Mouse (Mus musculus): ENCODE measurements around the gene Celsr1.
A peak's percentile ranks its signal among the peaks of the same experiment; 100 is the strongest.

Gene Celsr1

DNA sequence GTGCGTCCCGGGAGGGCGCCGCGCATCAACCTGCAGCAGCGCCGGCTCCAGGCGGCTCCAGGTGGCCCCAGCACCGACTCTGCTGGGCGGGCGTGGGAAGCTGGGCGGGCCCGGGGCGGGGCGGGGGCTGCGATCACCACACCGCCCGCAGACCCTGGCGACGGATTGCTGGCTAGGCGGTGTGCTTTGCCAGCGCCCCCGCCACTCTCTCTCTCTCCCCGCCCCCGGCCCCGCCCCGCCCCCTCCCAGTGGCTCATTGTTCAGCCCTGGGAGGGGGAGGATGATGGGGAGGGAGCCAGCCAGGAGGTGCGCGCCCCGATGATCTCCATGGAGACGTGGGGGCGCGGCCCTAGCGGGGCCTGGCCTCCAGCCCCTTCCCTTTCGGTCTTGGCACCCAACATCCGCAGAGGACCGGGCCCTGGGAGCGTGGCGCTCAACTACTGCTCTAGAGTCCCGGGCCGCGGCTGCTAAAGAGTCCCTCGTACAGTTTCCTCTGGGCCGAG, 495 bp upstream of the Celsr1 start:
- peak; percentile 72 for DNase-seq

DNA sequence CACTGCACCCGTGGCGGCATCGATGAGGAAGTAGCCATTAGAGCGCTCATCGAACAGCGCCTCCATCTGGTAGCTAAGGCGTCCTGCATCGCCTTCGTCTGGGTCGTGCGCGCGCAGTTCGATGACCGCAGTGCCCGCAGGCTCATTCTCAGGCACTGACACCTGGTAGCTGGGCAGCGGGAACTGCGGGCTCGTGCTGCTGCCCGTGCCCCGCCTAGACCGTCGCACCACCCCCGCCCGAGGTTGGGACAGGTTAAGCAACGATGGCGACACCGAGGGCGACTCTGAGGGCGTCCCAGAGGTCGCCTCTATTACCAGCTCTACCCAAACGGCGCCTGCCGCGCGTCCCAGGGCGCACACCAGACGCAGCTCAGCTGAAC, 776 bp downstream of the Celsr1 start:
- peak; percentile 56 for DNase-seq

DNA sequence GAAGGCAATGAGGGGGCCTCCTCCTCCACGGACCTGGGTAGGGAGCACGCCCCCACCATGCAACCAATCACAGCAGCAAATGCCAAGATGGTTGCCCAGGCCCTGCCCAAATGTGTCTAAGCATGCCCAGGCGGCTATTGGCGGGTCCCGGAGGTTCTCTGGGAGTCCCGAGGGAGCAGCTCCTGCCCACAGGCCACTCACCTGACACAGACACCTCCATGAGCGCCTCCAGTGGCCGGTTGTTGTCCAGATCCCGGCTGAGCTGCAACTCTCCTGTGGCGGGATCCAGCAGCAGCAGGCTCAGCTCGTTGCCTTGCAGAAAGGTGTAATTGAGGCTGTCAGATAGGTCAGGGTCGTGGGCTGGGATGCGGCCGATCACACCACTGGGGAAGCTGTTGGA, 3.6 kb downstream of the Celsr1 start:
- no peak for DNase-seq

DNA sequence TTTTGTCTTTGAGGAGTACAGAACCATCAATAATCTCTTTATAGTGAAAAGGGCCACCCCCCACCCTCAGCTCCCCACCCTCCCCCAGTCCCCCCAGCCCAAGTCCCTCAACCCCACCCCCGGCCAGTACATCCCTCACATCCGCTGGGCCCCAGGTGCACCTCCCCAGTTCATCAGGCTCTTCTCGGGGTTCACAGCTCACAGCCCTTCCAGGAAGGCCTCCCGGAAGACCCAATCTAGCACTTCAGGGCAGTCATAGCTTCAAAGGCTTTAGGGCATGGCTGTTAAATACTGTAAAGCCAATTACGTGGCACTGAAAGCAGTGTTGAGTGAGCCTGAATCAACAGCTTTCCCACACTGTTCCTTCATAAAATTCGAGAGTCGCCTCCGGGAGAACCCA, 5.7 kb downstream of the Celsr1 start:
- no peak for DNase-seq

DNA sequence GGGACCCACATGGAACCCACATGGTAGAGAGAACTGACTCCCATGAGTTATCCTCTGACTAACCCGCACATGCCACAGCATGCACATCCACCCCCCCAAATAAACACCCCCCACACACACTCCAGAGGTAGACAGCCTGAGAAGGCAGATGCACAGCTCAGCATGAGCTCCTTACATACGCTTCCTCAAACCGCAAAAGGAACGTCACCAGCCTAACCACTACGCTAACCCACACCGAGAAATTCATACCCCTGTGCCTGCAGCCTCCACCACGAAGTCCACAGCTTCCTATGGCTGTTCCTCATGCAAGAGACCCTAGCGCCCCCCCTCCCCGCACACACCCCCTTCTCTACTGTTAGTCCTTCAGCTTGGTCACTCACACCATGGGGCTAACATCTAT, 11.6 kb downstream of the Celsr1 start:
- no peak for DNase-seq

DNA sequence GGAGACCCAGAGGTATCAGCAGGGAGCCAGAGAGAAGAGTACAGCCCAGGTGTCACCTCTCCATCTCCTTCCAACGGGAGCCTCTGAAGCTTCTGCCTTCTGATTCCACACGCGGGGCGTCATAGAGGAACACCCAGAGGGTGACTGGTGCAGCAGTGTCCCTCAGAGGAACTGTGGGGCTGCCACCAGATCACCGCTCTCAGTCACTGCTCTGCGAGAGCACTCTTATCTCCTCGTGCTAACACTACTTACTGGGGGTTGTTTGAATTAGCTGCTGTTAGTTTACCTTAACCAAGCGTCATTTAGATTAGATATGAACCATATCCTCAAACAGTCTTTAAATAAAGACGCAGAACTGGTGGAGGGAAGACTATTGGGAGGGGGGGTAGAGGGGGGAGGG, 12.3 kb downstream of the Celsr1 start:
- no peak for DNase-seq

DNA sequence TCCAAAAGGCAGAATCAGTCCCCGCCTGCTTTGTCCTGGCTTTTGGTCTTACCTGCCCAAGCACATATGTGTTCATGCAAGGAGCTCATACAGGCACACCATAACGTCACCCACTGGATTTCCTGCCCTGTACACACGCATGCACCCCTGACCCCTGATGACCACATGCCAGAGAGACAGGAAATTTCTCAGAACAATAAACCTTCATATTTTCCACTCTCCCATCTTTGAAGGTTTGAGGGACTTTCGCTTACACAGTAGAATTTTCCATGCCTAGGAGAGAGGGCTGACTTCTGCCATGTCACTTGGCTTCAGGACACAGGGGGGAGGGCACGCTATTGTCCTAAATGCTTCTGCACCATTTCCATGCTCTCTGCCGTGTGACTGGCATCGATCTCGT, 13.6 kb downstream of the Celsr1 start:
- no peak for DNase-seq

DNA sequence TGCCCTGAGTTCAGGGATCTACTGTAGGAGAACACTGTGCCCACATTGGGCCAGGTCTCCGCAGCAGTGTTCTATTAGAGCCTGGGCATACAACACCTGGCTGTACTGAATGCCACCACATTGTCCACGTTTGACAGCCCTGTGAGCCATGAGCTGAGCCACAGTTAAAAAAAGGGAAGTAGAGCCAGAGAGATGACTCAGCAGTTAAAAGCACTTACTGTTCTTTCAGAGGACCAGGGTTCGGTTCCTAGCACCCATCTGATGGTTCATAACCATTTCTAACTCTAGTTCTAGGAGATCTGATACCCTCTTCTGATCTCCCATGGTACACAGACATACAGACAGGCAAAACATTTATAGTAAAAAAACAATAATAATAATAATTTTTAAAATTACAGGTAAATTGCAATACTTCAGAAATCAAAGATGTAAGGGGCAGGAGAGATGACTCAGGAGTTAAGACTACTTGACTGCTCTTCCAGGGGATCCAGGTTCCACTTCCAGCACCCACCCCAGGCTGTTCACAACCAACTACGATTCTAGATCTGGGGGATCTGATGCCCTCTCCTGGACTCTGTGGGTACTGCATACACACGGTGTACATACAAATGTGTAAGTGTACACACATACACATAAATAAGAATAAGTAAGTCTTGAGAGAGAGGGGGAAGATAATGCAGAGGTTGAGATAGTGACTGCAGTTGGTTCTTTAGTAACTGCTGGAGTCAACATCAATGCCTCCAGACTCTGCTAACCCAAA, 14.6 kb downstream of the Celsr1 start:
- no peak for DNase-seq

DNA sequence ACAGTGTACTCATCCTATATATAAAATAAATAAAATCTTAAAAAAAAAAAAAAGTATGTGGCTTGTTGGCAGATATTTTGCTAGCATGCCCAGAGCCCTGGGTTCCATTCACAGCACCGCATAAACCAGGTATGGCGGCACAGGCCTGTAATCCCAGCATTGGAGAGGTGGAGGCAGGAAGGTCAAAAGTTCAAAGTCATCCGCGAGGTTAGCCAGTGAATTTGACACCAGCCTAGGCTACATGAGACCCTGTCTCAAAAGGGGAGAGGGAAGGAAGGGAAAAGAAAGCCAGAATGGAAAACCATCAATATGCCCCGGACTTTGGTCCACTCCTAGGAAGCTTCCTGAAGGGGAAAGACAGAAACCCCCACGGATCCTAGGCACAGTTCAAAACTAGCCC, 16.2 kb downstream of the Celsr1 start:
- DNase-seq: no peak

DNA sequence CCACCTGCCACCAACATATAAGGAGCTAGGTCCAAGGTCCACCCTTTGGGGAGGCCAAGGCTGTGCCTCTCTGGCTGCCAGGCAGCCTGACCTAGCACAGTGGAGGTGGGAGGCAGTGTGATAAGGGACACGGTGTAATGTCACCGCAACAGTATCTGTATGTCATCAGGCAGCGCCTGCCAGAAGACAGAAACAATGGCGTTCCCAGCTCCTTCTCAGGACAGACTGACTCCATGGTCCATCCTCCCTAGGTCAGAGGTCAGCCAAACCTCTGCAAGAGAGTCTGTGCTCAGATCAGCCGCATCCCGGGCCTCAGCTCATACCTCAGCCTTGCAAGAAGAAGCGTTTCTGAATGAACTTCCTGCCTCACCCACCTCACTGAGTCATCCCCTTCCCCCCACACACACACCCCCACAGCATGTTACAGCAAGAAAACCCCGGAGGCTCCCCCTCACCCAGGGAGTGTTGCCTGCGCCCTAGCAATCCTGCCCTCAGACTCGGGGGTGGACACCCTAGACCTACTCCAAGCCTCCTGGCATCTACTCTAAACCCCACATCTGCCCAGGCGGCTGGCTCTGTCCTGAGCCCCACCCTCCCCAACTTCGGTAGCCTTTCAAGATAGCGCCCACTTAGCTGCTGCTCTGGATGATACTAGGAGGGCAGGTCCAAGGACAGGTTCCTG, 17.6 kb downstream of the Celsr1 start:
- no peak for DNase-seq

DNA sequence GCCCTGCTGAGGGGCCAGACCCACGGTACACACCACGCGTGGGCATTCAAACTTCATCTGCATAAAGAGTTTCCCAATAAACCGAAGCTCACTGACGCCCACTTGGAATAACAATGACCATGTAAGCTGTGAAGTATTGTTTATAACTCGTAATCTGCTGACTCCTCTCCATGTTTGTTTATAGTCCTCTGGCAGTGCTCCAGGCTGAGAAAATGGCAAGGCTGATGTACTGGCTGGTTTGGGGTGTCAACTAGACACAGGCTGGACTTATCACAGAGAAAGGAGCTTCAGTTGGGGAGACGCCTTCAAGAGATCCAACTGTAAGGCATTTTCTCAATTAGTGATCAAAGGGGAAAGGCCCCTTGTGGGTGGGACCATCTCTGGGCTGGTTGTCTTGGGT, 18.6 kb downstream of the Celsr1 start:
- peak; percentile 59 for DNase-seq

DNA sequence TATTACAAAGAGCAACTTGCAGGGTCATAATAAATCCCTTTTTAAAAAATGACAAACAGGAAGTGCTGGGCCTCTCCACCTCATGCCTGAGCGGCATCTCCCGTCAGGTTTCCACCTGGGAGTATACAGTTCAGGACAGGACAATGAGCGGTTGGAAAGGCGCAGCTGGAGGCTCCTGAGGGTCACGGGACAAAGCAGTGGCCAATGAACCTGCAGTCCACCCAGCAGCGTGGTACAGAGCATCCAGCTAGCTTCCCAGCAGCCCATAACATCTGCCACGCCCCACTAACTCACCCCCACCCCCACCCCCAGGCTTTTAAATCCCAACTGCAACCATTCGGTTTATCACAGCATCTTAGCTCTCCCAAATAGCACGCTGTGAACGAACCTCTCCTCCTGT, 19.9 kb downstream of the Celsr1 start:
- DNase-seq: no peak

DNA sequence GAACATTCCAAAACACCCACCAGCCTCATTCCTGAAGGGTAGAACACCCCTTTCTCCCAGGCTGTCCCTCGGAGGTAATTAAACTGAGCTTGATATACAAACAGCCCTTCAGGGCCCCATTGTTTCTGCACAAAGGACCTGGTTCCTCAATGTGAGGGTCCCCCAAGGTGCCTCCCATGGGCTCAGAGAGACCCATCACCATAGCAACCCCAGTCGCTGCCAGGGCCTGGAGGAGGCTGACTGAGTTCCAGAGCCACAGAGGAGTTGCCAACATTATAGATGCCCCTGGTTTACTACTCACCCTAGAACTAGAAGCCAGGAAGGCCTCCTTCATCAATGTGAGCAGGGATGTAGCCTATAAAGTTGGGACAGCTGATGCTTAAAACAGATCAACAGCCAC, 20.4 kb downstream of the Celsr1 start:
- no peak for DNase-seq

DNA sequence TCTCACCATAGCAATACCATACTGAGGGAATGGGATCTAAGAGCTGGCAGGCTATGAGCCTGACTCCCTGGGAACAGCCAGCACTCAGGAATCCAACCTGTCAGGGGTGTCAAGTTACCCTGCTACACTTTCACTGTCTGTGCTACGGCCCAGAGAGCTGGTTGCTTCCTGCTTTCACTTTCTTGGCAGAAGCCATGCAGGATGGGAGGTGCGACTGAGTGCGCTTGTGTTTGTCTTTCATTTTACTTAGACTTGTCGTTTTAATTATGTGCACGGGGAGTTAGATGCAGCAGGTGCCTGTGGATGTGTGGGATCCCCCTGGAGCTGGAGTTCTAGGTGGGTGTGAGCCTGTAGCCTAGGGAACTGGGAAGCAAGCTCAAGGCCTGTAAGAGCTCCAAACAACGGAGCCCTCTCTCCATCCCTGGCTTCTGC, 25.9 kb downstream of the Celsr1 start:
- no peak for DNase-seq

DNA sequence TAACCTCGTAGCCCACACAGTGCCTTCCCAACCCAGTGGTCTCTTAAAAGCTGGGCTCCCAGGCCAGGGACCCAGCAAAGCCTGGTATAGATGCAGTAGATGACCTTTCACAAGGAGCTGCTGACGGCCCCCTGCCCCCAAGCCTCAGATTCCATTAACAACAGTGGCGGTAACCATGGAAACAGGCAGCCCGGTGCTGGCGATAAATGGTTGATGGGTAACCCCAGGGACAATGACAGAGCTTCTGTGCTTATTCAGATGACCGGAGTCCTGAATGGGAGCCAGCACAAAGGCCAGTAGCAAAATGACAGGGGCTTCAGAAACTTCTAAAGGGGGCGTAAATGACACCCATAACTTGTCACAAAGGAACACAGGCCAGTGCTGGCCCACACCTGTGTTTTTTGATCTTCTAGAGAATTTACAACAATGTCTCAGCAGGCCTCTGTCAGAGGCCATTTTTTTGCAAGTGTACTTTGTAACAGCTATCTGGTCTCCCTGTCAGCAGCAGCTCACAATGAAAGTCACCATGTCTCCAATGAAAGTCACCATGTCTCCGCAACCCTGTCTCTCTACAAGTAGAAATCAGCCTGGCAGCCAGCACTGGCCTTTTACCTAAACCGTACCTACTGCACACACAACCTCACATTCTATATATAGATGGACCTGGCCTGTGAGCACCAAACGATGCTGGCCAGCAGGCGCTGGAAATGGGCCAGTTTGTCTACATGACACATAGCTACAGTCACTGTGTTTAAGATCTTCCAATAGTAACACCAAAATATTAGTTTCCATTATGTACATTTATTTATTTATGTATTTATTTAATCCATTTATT, 27.7 kb downstream of the Celsr1 start:
- DNase-seq: no peak

DNA sequence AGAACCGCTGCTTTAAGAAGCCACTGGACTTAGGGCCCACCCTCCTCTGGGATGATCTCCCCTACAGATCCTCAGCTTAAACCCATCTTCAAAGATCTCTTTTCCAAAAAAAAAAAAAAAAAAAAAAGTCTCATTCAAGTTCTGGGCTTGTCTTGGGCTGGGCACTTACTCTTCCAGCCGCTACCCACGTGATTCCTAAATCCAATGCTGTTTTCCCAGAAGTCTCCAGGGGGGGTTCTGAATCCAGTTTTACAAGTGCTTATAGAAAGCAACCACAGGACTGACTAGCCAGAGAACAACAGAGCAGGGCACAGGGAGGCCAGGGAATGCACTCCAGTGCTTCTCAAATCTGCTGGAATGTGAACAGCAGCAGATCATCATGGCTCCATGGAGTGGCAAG, 29.5 kb downstream of the Celsr1 start:
- no peak for DNase-seq

DNA sequence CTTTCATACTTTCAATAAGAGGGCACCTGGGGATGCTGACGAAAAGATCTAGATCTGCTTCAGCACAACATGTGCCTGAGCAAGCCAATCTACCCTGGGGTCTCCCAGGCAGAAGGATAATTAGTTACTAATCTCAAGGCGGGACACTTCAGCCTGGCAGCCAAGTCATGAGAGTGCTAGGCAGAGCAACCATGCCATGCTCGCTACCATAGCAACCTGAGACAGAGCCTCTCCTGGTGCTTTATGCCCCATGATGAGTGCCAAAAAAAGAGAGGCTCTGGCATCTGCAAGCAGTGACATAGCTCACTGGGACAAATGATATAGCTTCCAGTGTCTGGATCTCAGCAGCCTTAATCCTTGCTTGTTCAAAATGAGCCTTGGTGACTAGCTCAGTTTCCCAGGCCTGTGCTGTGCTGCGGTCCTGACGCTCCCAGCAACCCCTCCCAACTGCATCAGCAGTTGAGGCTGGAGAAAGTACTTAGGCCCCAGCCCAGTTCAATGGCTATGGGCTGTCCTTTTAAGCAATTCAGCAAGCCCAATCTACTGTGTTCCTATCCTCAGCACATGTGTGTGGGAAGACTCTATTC, 32.8 kb downstream of the Celsr1 start:
- no peak for DNase-seq

DNA sequence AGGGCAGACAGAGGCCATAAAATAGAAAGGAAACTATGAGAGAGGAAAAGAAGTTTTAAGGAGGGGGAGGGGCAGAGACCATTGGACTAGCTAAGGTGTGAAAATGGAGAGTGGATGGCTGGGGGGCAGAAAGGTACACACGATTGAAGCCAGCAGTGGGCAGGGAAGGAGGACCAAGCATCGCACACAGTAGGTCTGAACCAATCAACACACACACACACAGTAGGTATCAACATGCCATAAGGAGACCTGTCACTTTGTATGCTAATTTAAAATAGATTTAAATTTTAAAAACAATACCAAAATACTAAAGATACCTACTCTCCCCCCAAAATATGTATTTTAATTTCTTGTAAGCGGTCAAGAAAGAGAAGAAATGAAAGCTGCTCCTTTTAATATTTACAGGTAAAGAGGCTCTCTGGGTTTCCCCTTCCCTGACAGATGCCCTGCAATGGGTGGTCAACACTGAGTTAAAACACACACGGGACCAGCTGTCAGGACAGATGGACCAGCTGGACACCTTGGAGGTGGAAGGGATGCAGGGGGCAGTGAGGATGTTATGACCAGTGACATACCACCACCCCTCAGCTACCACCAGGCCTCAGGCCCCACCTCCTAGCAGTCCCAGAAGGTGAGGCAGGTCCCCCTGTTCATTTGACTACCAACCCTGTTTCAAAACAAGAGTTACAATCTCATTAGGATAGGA, 34.9 kb downstream of the Celsr1 start:
- no peak for DNase-seq

DNA sequence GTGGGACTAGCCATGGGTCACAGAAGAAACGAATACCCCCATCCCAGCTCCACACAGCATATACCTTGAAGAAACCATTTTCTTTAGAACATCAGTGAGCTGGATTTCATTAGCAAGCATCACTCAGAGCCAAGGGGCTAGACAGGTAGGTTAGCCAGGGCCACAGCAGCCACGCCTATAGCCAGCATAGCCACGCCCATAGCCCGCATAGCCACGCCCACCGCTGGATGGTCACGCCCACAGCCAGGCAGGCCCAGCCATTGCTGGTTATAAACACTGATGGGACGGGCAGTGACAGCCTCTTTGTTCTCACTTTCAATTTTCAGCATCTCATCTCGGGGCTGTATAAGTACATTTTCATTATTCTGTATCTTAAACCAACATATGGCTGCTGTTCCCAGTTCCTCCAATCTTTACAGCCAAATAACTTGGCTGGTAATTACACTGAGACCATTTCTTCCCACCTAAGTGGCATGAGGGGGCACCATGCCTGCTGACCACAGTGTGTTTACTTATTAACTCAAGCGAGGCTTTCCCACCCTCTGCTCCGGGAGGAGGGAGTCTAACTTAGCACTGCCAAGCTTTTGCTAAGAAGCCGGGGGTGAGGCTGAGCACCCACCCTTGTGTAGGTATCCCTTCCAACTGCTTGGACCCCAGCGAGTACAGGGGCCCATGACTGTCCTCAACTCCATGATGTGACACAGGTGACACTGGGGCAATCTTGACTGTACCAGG, 37.4 kb downstream of the Celsr1 start:
- DNase-seq: peak; percentile 33

DNA sequence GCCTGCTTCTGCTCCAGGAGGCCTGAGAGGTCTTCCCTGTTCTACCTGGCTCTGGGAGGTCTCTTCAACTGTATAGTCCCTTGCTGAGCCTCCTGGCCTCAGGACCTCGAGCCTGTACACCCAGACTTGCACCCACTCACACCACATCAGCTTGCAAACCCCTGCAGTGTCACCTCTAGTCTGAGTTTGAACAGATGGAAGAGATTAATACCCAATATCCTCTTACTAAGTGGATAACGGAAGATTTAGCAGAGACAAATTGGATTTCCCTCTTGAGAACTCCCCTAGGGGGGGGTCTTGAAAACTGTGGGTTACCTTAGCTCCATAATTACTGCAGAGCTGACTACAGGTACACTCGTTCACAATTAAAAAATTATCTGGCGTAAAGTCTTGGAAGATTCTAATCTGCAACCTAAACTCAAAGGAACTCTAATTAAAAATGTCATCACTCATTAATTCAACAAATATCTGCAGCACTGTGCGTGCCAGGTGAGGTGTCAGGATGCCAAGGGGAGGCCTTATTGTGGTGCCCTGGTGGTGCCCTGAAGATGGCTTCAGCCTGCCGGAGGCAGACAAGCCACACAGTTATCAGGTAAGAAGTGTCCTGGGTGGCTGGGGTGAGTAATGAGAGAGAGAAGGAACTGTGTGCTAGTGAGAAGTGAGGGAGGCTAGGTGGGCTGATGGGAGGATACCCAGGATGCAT, 38.5 kb downstream of the Celsr1 start:
- DNase-seq: no peak

DNA sequence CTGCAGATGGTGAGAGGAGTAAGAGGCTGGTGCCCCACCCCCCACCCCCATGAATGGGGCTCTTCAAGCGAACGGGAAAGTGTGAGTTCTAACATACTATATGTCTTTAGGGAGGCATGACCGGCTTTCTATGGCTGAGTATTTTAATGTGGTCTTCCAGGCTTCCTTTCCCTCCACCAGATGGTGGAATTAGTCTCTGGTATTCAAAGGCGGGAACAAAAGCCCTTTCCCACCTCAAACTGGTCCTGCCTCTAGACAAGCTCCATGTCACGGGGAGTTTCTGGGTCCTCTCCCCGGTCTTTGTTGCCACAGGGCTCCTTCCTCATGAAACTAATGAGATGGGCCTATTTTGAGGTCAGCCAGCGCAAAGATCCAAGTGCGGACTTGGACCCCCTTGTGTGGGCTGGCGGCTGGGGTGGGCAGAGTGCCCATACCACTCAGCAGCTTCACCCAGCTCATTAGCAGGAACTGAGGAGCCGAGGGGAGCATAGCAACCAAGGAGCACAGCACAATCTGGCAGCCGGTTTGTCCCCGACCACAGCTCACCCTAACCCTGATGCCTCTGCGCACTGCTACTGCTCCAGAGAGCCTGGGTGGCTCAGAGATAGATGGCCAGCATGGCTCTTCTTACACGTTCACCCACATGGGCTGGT, 39.5 kb downstream of the Celsr1 start:
- DNase-seq: no peak

Measured in lung, postnatal 10 days (tissue).